Mouse (Mus musculus) frontal cortex, postnatal 10 days (tissue): ENCODE data around the gene Cadm3.
"Not testable (repeated sequence)": the region's sequence is repeated elsewhere in the genome, so short reads cannot be mapped to it uniquely, and the experiment has no call there.

Experiments used
- DNase-seq, 2 experiments: peaks; one replicate each; pipeline ENCODE4 v3.0.0; 2022; ENCODE audit warnings: low spot score in 2 of 2, mixed read lengths in 1 of 2

The Cadm3 gene

DNA sequence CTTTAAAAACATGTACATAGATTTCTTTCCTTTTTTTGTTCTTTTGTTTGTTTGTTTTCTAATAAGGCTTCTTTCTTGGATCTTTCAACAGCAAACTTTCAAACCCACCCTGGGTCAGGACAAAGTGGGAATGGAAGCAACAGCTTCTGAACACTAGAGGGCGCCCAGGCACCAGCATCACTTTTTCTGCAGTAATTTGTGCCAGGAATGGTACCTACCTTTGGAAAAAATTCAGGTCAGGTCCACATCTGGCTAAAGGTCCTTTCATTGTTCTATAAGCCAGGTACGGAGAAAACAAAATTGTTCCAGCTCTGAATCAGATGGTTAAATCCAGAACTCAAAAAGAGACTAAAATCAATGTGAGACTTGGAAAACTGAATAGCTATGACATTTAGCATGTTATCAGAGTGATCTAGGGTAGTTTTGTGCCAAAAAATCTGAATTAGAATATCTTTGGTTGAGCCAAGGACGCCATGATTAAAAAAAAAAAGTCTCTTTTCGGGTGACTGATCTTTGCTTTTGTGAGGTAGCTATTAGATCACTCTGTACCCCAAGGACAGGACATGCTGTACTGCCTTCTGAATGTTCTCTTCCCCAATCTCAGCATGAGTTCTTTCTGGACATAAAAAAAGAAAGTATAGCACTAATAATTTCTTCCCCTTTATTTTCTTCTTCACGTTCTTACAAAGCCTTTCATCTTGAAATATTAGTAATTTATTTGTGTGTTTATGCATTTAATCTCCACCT lies 43.5 kb downstream of the Cadm3 start:
- DNase-seq = no peak

DNA sequence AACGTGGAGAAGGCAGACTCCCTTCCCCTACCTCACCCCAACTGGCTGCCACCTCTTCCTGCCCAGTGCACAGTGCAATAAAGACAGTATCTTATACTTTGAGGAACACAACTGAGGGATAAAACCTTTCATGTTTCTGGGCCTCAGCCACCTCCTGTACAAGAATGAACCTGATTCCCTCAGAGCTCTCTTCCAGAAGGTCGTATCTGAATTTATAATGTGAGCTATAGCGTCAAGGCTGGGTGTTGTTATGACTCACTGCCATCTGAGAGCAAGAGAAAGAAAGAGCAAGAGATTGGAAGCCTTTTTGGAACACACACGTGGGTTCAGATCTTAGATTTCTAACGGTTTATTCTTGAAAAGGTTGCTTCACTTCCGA lies 45.3 kb downstream of the Cadm3 start:
- DNase-seq = no peak

DNA sequence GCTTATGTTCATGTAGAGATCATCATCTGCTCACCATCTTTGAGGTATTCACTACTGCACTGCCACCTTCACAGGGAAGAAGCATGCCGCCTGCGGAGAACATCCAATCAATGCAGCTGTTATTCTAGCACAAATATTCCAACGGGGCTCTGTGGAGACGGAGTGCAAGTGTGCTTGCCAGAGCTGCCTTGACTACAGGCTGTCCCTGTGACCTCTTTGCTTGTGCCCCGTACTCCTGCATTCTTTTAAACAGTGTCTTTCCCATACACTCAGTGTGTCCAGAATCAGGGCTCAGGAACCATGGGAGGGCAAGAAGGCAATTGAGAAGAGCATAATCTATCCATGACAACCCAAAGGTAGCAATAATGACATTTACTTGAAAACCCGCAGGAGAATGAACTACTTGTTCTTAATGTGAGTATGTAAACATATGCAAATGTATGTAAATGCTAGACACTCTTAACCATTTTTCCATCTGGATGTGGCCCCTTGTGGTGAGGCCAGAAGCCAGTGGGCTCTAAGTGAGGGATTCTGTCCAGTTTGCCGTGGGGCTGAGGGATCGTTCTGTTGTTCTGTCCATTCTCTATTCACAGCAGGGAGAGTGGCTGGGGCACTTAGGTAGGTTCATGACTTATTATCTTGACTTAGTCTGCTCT lies 45.8 kb downstream of the Cadm3 start:
- no peak for DNase-seq

DNA sequence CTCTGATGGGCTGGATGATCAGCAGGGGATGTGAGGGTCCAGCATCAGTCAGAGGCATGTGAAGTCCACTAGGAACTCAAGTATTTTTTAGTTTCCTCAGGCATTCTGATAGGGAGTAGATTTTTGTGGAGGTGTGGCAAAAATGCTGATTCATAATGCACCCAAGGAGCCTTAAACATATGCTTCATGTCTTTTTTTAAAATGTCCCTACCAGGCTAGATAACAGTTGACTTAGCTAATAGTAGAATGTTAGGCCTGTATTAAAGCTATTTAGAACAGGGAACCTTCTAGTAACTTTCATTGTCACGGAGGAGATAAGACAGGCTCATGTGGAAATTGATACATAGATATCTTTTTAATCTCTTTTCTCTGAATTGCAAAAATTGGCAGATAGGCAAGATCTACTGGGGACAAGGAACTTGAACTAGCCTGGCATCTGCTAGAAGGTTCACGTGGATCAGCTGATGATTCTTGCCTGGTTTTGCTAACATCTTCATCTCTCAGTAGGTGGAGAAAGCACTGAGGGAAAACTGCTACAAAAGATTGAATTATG lies 49.5 kb downstream of the Cadm3 start:
- no peak for DNase-seq

DNA sequence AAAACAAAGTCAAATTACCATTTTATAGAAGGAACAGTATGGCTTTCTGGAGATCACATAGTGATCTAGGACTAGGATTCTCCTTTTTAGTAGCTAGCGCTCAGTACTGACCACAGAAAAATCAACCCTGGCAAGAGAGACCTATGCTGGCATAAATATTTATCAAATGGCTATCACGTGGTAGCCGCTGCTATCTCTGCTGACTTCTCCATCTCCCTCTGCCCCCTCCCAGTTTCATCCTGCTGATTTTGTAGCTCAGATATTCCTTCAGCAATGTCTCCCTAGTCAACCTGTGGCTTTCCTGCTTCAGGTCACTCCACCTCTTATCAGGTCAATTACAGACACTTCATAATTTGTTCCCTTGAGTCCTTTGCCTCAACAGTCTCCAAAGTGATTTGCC lies 51.8 kb downstream of the Cadm3 start:
- no peak for DNase-seq

DNA sequence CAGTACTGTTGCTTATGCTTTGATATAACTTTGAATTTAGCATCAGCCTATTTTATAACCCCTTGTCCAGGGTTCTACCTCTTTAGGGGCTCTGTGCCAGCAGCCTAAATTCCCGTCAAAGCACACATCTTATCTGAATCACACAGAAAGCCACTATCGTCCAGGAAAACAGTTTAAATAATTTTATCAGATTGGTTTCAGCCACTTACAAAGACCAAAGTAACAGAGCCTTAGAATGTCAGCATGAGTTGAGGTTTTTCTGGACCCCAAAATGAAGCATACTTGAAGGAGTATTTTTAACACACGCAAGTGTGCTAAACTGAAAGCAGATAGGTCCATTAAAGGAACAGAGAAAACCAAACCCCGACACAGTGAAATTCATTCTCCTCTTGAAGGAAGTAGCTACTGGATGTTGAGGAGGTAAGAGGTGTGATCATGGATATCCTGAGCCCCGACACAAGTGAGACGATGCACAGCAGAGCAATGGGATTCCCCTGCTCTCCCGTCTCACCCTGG lies 53.9 kb downstream of the Cadm3 start:
- not testable (repeated sequence) for DNase-seq

DNA sequence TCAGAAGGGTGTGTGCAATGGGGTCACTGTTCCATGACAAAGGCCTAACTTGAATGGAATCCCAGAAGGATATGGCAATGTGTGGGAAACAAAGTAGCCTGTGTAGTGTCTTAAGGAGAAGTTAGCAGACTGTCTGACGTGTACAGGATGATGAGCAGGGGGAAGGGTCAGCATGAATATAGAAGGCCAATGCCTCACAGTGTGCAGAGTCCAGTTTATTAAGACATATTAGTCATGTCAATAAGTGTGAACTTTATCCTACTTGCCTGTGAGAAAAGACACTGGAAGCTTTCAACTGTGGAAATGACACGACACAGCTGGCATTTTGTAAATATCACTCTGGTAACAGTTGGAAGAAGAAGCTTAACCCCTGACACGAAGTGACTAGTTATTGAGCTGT lies 64.7 kb downstream of the Cadm3 start:
- DNase-seq = not testable (repeated sequence)
